9 mouse cellular contexts compared by ENCODE assay signal in genomic region chr13:20093307-20094045, GRCm38 (mm10). TPM values are rescaled to one million over a fixed set of nuclear protein-coding genes. Genes with fewer than 3 reads are reported as not detected.
DNase-seq lines count a peak whose midpoint lies in the region; ATAC-seq and TF ChIP-seq lines count a peak whose summit lies in the region.
"Had no signal": no experiment of that assay in that cellular context is flagged by ENCODE, and none has a peak within 500 bp of the region (broad histone marks: within the 10 kb centered on the region; RNA-seq: fewer than 3 reads in every experiment).

No protein-coding gene starts in this region.

- no peak overlapping the region for H3K27ac ChIP-seq in forebrain, postnatal 0 days (ENCODE audit: low read depth, low read length)
- no peak overlapping the region for H3K27ac ChIP-seq in forebrain, embryonic 16.5 days (ENCODE audit: low read length)
- H3K27ac ChIP-seq in liver, postnatal 0 days (ENCODE audit: low read depth): peak overlapping the region; percentile 42
- no peak overlapping the region for H3K27ac ChIP-seq in stomach, embryonic 15.5 days
- H3K27ac ChIP-seq: neural tube, embryonic 13.5 days had no signal

- H3K9me3 ChIP-seq in forebrain, postnatal 0 days (ENCODE audit: low read length): no peaks in the 10 kb centered on the region
- H3K9me3 ChIP-seq in forebrain, embryonic 16.5 days (ENCODE audit: control insufficient read depth, low read length): no peaks in the 10 kb centered on the region
- H3K9me3 ChIP-seq in liver, postnatal 0 days (ENCODE audit: low read length): no peaks in the 10 kb centered on the region
- H3K9me3 ChIP-seq in stomach, embryonic 15.5 days: no peaks in the 10 kb centered on the region
- H3K9me3 ChIP-seq: neural tube, embryonic 13.5 days had no signal

- H3K4me3 ChIP-seq in forebrain, postnatal 0 days (ENCODE audit: low read depth, low read length): no peak overlapping the region
- no peak overlapping the region for H3K4me3 ChIP-seq in forebrain, embryonic 16.5 days (replicated peaks; ENCODE audit: low read length)
- 0 out of 2 replicates have a peak overlapping the region, but pooled peaks have one; percentile 5 for H3K4me3 ChIP-seq in liver, postnatal 0 days (ENCODE audit: low read depth, low read length)
- no peak overlapping the region for H3K4me3 ChIP-seq in stomach, embryonic 15.5 days (replicated peaks)
- H3K4me3 ChIP-seq: neural tube, embryonic 13.5 days had no signal

- no peak for DNase-seq in forebrain, postnatal 0 days
- peak; percentile 88 for DNase-seq in CD4-positive, CD25-positive, alpha-beta regulatory T cell, adult 2 months (ENCODE audit: low read depth, low spot score)
- DNase-seq in heart, adult 9 months (ENCODE audit: low spot score in 2 of 2): peak; percentile 69 to 70
- peak; percentile 42 for DNase-seq in liver, postnatal 0 days
- no peak for DNase-seq in testis, postnatal 10 days (ENCODE audit: low spot score)
- DNase-seq in right cerebral cortex, postnatal 4 days: no peak

- no peaks in the 10 kb centered on the region for H3K4me1 ChIP-seq in forebrain, postnatal 0 days (ENCODE audit: insufficient read depth)
- peaks cover 9% of the 10 kb centered on the region for H3K4me1 ChIP-seq in forebrain, embryonic 16.5 days (replicated peaks; ENCODE audit: control insufficient read depth, insufficient read depth, low read length)
- peaks cover 16% of the 10 kb centered on the region for H3K4me1 ChIP-seq in liver, postnatal 0 days (ENCODE audit: insufficient read depth)
- H3K4me1 ChIP-seq in stomach, embryonic 15.5 days: peaks cover 3% of the 10 kb centered on the region; the same call in 1 of the 2 replicates

- no peak for TF ChIP-seq EP300 in liver, postnatal 0 days (IDR thresholded peaks at IDR 0.05; ENCODE audit: low read depth)

- ATAC-seq in forebrain, postnatal 0 days: no peak
- no peak for ATAC-seq in forebrain, embryonic 16.5 days
- ATAC-seq in liver, postnatal 0 days: no peak
- no peak for ATAC-seq in stomach, embryonic 15.5 days (ENCODE audit: insufficient read depth, low FRiP score, low read depth)

- H3K9ac ChIP-seq in forebrain, postnatal 0 days: no peak overlapping the region
- no peak overlapping the region for H3K9ac ChIP-seq in forebrain, embryonic 16.5 days (replicated peaks; ENCODE audit: low read depth, low read length)
- H3K9ac ChIP-seq in liver, postnatal 0 days (replicated peaks): no peak overlapping the region
- no peak overlapping the region for H3K9ac ChIP-seq in stomach, embryonic 15.5 days
- H3K9ac ChIP-seq: neural tube, embryonic 13.5 days had no signal

- 75% methylated on average over 19 of the region's 19 CpGs for WGBS in forebrain, postnatal 0 days
- 77% methylated on average over 19 of the region's 19 CpGs for WGBS in forebrain, embryonic 16.5 days
- 33% methylated on average over 19 of the region's 19 CpGs for WGBS in liver, postnatal 0 days (ENCODE audit: insufficient replicate concordance)
- whole genome bisulfite sequencing in stomach, embryonic 15.5 days: 55% methylated on average over 19 of the region's 19 CpGs

- peaks cover 13% of the 10 kb centered on the region for H3K27me3 ChIP-seq in forebrain, postnatal 0 days (ENCODE audit: insufficient read depth, low read length)
- peaks cover 28% of the 10 kb centered on the region for H3K27me3 ChIP-seq in forebrain, embryonic 16.5 days (replicated peaks; ENCODE audit: control insufficient read depth, insufficient read depth, low read length)
- peaks cover 23% of the 10 kb centered on the region for H3K27me3 ChIP-seq in liver, postnatal 0 days (ENCODE audit: insufficient read depth, low read length)
- no peaks in the 10 kb centered on the region for H3K27me3 ChIP-seq in stomach, embryonic 15.5 days (replicated peaks)

- peak; percentile 17; the same call in 1 of the 2 replicates for TF ChIP-seq CTCF in forebrain, postnatal 0 days (IDR thresholded peaks at IDR 0.05; ENCODE audit: low read depth)
- TF ChIP-seq CTCF in liver, postnatal 0 days (IDR thresholded peaks at IDR 0.05; ENCODE audit: low read depth): peak; percentile 33; the same call in 1 of the 2 replicates

- H3K36me3 ChIP-seq in forebrain, postnatal 0 days (ENCODE audit: insufficient read depth): no peaks in the 10 kb centered on the region
- H3K36me3 ChIP-seq in forebrain, embryonic 16.5 days (ENCODE audit: control insufficient read depth, insufficient read depth): no peaks in the 10 kb centered on the region
- H3K36me3 ChIP-seq in liver, postnatal 0 days (replicated peaks; ENCODE audit: insufficient read depth, low read length): no peaks in the 10 kb centered on the region
- H3K36me3 ChIP-seq in stomach, embryonic 15.5 days: no peaks in the 10 kb centered on the region
- H3K36me3 ChIP-seq: neural tube, embryonic 13.5 days had no signal

- no peak overlapping the region for H3K4me2 ChIP-seq in forebrain, postnatal 0 days (ENCODE audit: low read depth)
- no peak overlapping the region for H3K4me2 ChIP-seq in forebrain, embryonic 16.5 days (ENCODE audit: low read length)
- H3K4me2 ChIP-seq in liver, postnatal 0 days (ENCODE audit: low read depth, low read length): peak overlapping the region; percentile 54
- H3K4me2 ChIP-seq in stomach, embryonic 15.5 days: 0 out of 2 replicates have a peak overlapping the region, but pooled peaks have one; percentile 3
- H3K4me2 ChIP-seq: neural tube, embryonic 13.5 days had no signal

RNA-seq across cellular contexts. Expression of gene Elmo1, which starts 3.1 kb away (rescaled TPM):
- total RNA-seq in forebrain, postnatal 0 days (2014; rRNA removed): 25.8 and 30.9 TPM in 2 replicates
- polyA plus RNA-seq in forebrain, postnatal 0 days (2015; fragmentation: Nextera tagmentation; extraction: Ambion mirVana): 25.5 and 33.5 TPM in 2 replicates
- polyA plus RNA-seq in forebrain, embryonic 16.5 days (2015; fragmentation: Nextera tagmentation; extraction: Ambion mirVana): 37.6 and 42.4 TPM in 2 replicates
- polyA plus RNA-seq in liver, postnatal 0 days (2015; fragmentation: Nextera tagmentation; extraction: Ambion mirVana): 2.7 and 3.1 TPM in 2 replicates
- polyA plus RNA-seq in stomach, embryonic 15.5 days (2015; fragmentation: Nextera tagmentation; extraction: Ambion mirVana): 9.9 and 11.2 TPM in 2 replicates

Comparison
In these comparisons a context has a peak if more than half of its experiments do, and no peak if none do; other contexts are left out.
1. DNase-seq: peak in CD4-positive, CD25-positive, alpha-beta regulatory T cell, adult 2 months (single experiment), heart, adult 9 months (2 of 2) and liver, postnatal 0 days (single experiment); none in forebrain, postnatal 0 days (single experiment), testis, postnatal 10 days (single experiment) and right cerebral cortex, postnatal 4 days (single experiment).
2. H3K4me2 ChIP-seq: peak in liver, postnatal 0 days (single experiment) and stomach, embryonic 15.5 days (single experiment); none in forebrain, postnatal 0 days (single experiment) and forebrain, embryonic 16.5 days (single experiment).